Mouse (Mus musculus): ENCODE data around the gene Ptar1.

- no peak for TF ChIP-seq POLR2A (IDR thresholded peaks at IDR 0.05; ENCODE audit: extremely low read depth, insufficient read depth, low read length)
- no peak for TF ChIP-seq CTCF (IDR thresholded peaks at IDR 0.05; ENCODE audit: extremely low read depth, insufficient read depth, low read length)
Observed at GRCm38 (mm10) chr19:23652644-23653043, 34.6 kb upstream of the Ptar1 start, which contains the start of gene 1700028P14Rik.

Data from cortical plate, adult 2 months (tissue).